Mouse (Mus musculus): ENCODE data around the gene Tbx5. TPM values are rescaled to one million over a fixed set of nuclear protein-coding genes. Genes with fewer than 3 reads are reported as not detected.

Tbx5 gene
- polyA plus RNA-seq (2012; ENCODE audit: low replicate concordance), result not detected in 2 replicates

DNA sequence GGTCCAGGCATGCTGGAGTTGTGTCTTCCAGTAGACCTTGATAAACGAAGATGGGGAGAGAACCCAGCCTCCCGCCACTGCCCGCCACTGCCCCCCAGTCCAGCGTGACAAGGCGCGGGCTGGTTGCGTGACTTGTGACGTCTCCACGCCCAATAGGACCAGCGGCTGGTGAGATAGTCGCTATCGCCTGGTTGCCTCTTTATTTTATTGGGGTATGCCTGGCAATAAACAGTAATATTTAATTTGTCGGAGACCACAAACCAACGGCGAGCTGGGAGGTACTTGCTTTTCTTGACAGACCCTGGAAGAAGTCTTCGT is at the start of gene Tbx5:
Gene Tbx5, plus strand, starts transcription at position 190 of the 318 bp plus-strand sequence.

Other genes starting within 250 kb of the Tbx5 start
- 0.18 and 0.52 TPM in 2 replicates for gene Tbx3, start 162.0 kb upstream of the Tbx5 start, polyA plus RNA-seq (2012; ENCODE audit: low replicate concordance)